In genomic region chr11:113782496-113782895, GRCm38 (mm10) we compare ENCODE assay signal across 16 mouse cellular contexts. TPM values are rescaled to one million over a fixed set of nuclear protein-coding genes. Genes with fewer than 3 reads are reported as not detected.
A peak's percentile ranks its signal among the peaks of the same experiment; 100 is the strongest.
DNase-seq lines count a peak whose midpoint lies in the region; ATAC-seq and TF ChIP-seq lines count a peak whose summit lies in the region.
"Had no signal": no experiment of that assay in that cellular context is flagged by ENCODE, and none has a peak within 500 bp of the region (broad histone marks: within the 10 kb centered on the region; RNA-seq: fewer than 3 reads in every experiment).

No protein-coding gene starts in this region.

- DNase-seq in layer of hippocampus, adult 2 months (ENCODE audit: low spot score in 2 of 2): no peak
- no peak for DNase-seq in layer of hippocampus, postnatal 25 days (ENCODE audit: extremely low spot score in 1 of 2, low spot score in 1 of 2)
- peak; percentile 62 for DNase-seq in brain, embryonic 14.5 days (ENCODE audit: low read depth)
- DNase-seq in hindbrain, postnatal 0 days (ENCODE audit: low spot score): no peak
- DNase-seq in urinary bladder, adult 18-20 months (ENCODE audit: low spot score in 2 of 2): no peak
- DNase-seq in frontal cortex, postnatal 14 days (ENCODE audit: low spot score in 2 of 2): no peak
- DNase-seq in left cerebral cortex, postnatal 10 days (ENCODE audit: extremely low spot score in 1 of 2, low spot score in 2 of 2): no peak
- DNase-seq: B cell, adult 2 months; cerebellum, adult 18-20 months; heart, adult 11 months; heart, postnatal 14 days; kidney, adult 9 months; thymus, adult 2 months had no signal

- no peaks in the 10 kb centered on the region for H3K36me3 ChIP-seq in forebrain, embryonic 12.5 days (replicated peaks)
- no peaks in the 10 kb centered on the region for H3K36me3 ChIP-seq in hindbrain, postnatal 0 days (ENCODE audit: insufficient read depth, low read length)
- H3K36me3 ChIP-seq: liver, embryonic 15.5 days had no signal

- TF ChIP-seq CTCF in layer of hippocampus, adult 2 months (conservative IDR thresholded peaks at IDR 0.05): no peak
- no peak for TF ChIP-seq CTCF in brain, embryonic 14.5 days (IDR thresholded peaks at IDR 0.05; ENCODE audit: borderline replicate concordance, extremely low read depth, insufficient read depth, insufficient read length)
- no peak for TF ChIP-seq CTCF in hindbrain, postnatal 0 days (IDR thresholded peaks at IDR 0.05; ENCODE audit: low read depth)

- peak overlapping the region; percentile 79 for H3K27ac ChIP-seq in layer of hippocampus, adult 2 months
- peak overlapping the region; percentile 61 for H3K27ac ChIP-seq in forebrain, embryonic 12.5 days
- H3K27ac ChIP-seq in hindbrain, postnatal 0 days: peak overlapping the region; percentile 12; the same call in 1 of the 2 replicates
- H3K27ac ChIP-seq: liver, embryonic 15.5 days had no signal

- no peaks in the 10 kb centered on the region for H3K27me3 ChIP-seq in forebrain, embryonic 12.5 days
- H3K27me3 ChIP-seq in hindbrain, postnatal 0 days (ENCODE audit: insufficient read depth, low read length): no peaks in the 10 kb centered on the region

- no peak overlapping the region for H3K4me3 ChIP-seq in layer of hippocampus, adult 2 months
- no peak overlapping the region for H3K4me3 ChIP-seq in forebrain, embryonic 12.5 days (replicated peaks)
- no peak overlapping the region for H3K4me3 ChIP-seq in hindbrain, postnatal 0 days (ENCODE audit: low read length)
- H3K4me3 ChIP-seq: liver, embryonic 15.5 days; megakaryocyte, embryonic 14.5 days had no signal

- no peak overlapping the region for H3K4me2 ChIP-seq in forebrain, embryonic 12.5 days
- no peak overlapping the region for H3K4me2 ChIP-seq in hindbrain, postnatal 0 days (ENCODE audit: low read depth, low read length)
- H3K4me2 ChIP-seq: liver, embryonic 15.5 days had no signal

- 86% methylated on average over 2 of the region's 2 CpGs for WGBS in forebrain, embryonic 12.5 days
- 51% methylated on average over 2 of the region's 2 CpGs for WGBS in hindbrain, postnatal 0 days

- no peaks in the 10 kb centered on the region for H3K9me3 ChIP-seq in forebrain, embryonic 12.5 days
- no peaks in the 10 kb centered on the region for H3K9me3 ChIP-seq in hindbrain, postnatal 0 days (ENCODE audit: low read length)
- H3K9me3 ChIP-seq: liver, embryonic 15.5 days; megakaryocyte, embryonic 14.5 days had no signal

- no peak overlapping the region for H3K9ac ChIP-seq in forebrain, embryonic 12.5 days
- H3K9ac ChIP-seq in hindbrain, postnatal 0 days (replicated peaks; ENCODE audit: low read length): no peak overlapping the region
- H3K9ac ChIP-seq: liver, embryonic 15.5 days had no signal

- no peak for ATAC-seq in forebrain, embryonic 12.5 days (ENCODE audit: low FRiP score)
- ATAC-seq in hindbrain, postnatal 0 days: no peak

- H3K4me1 ChIP-seq in forebrain, embryonic 12.5 days: peaks cover 75% of the 10 kb centered on the region
- peaks cover 24% of the 10 kb centered on the region; the same call in 1 of the 2 replicates for H3K4me1 ChIP-seq in hindbrain, postnatal 0 days (ENCODE audit: insufficient read depth, low read length)

- intact Hi-C loops in left cerebral cortex, postnatal 10 days (cut with DNase I): loop anchor here (10.0 kb wide), 1 partner anchor 488 kb away; no protein-coding TSS in a partner anchor

- no peak for TF ChIP-seq POLR2A in brain, embryonic 14.5 days (IDR thresholded peaks at IDR 0.05; ENCODE audit: borderline replicate concordance, extremely low read depth, insufficient read depth, insufficient read length, poor library complexity, severe bottlenecking)

RNA-seq across cellular contexts. Expression of gene Cdc42ep4, which starts 30.8 kb away (rescaled TPM):
- total RNA-seq in layer of hippocampus, adult 2 months (2021): 10 to 100 TPM; 30.5 to 35.2 TPM
- total RNA-seq in layer of hippocampus, postnatal 25 days (2021): 10 to 100 TPM; 41.4 to 41.8 TPM
- 51.2 and 61.3 TPM in 2 replicates for polyA plus RNA-seq in brain, embryonic 14.5 days (2012; rRNA removed)
- 109 and 113 TPM in 2 replicates for polyA plus RNA-seq in forebrain, embryonic 12.5 days (2016; fragmentation: Nextera tagmentation; extraction: Ambion mirVana)
- 104 and 116 TPM in 2 replicates for total RNA-seq in hindbrain, postnatal 0 days (2014; rRNA removed)
- 55.7 and 56.4 TPM in 2 replicates for polyA plus RNA-seq in hindbrain, postnatal 0 days (2015; fragmentation: Nextera tagmentation; extraction: Ambion mirVana)
- 10 to 100 TPM; 28.1 to 33.8 TPM for total RNA-seq in left cerebral cortex, postnatal 10 days (2021)

Comparison
In these comparisons a context has a peak if more than half of its experiments do, and no peak if none do; other contexts are left out.
1. H3K27ac ChIP-seq: peak in every context shown above with its lines; median percentile 79 in layer of hippocampus, adult 2 months; 61 in forebrain, embryonic 12.5 days; 12 in hindbrain, postnatal 0 days.